Mouse (Mus musculus) myocyte (in vitro differentiated cells): ENCODE data around the gene D030056L22Rik.

ENCODE experiments used
- E2F4 ChIP-seq: IDR thresholded peaks from one replicate; pipeline ENCODE4 v1.6.1; 2011; ENCODE audit warnings: mild to moderate bottlenecking, control low read depth, moderate library complexity; ENCODE audit not compliant: insufficient read depth
- POLR2A ChIP-seq: IDR thresholded peaks from one replicate; pipeline ENCODE4 v1.6.1; 2011; ENCODE audit warnings: low read depth, mild to moderate bottlenecking, control low read depth, moderate library complexity; ENCODE audit not compliant: insufficient read length
- POLR2AphosphoS2 ChIP-seq: IDR thresholded peaks from one replicate; pipeline ENCODE4 v1.6.1; 2011; ENCODE audit warnings: low read depth, control low read depth; ENCODE audit not compliant: insufficient read length

DNA sequence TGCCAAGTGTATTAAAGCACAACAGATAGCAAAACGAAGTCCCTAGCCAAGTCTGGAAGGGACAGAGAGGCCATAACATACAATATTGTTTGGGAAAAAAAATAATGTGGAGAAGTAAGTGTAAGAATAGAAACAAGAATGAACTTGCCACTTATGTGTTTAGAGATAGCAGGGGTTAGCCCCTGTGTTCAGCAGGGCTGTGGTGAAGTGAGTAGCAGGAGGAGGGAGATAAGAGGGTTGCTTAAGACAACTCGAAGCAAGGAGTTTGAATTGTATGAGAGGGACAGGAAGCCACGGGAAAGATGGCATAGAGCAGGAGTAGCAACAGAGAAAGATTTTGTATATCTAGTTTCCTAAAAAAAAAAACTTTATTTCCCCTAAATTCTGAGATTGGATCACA, 20.8 kb upstream of the D030056L22Rik start:
- TF ChIP-seq E2F4, result no peak
- no peak for TF ChIP-seq POLR2A
- no peak for TF ChIP-seq POLR2AphosphoS2
